Mouse (Mus musculus) liver, postnatal 0 days (tissue): ENCODE data around the gene Mlec.
"Not testable (repeated sequence)": the region's sequence is repeated elsewhere in the genome, so short reads cannot be mapped to it uniquely, and the experiment has no call there.

ENCODE experiments used
- CTCF ChIP-seq: sonication (generic); IDR thresholded peaks from 2 replicates; pipeline ENCODE4 v1.5.1; 2016; ENCODE audit warnings: antibody characterized with exemption, low read depth
- EP300 ChIP-seq: IDR thresholded peaks from 2 replicates; pipeline ENCODE4 v1.6.1; 2016; ENCODE audit warnings: antibody characterized with exemption, low read depth, mild to moderate bottlenecking

DNA sequence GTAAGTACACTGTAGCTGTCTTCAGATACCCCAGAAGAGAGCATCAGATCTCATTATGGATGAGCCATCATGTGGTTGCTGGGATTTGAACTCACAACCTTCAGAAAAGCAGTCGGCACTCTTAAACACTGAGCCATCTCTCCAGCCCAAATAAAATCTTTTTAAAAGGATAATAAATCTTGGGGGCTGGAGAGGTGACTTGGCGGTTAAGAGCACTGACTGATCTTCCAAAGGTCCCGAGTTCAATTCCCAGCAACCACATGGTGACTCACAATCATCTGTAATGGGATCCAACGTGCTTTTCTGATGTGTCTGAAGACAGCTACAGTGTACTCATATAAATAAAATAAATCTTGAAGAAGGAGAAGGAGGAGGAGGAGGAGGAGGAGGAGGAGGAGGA, 6.5 kb upstream of the Mlec start:
- not testable (repeated sequence) for TF ChIP-seq CTCF, EP300
